Mouse (Mus musculus): ENCODE results near the gene Cacna1s.
A peak's percentile ranks its signal among the peaks of the same experiment; 100 is the strongest.

Gene Cacna1s

GRCm38 (mm10) chr1:136052547-136052946 is at the start of gene Cacna1s:
Gene Cacna1s, plus strand, starts transcription at chr1:136052750.
- no peak for DNase-seq

- DNase-seq = no peak
Observed at GRCm38 (mm10) chr1:136006292-136006748, 46.2 kb upstream of the Cacna1s start, which contains the start of gene Igfn1. Gene Igfn1, minus strand, starts transcription at chr1:136006342.

GRCm38 (mm10) chr1:136007211-136008158 is 45.1 kb upstream of the Cacna1s start, which contains the start of gene Tmem9:
Gene Tmem9, plus strand, starts transcription at chr1:136008150.
- peak; percentile 57 for DNase-seq

GRCm38 (mm10) chr1:136008159-136008533 is 44.4 kb upstream of the Cacna1s start:
- DNase-seq = no peak

DNA sequence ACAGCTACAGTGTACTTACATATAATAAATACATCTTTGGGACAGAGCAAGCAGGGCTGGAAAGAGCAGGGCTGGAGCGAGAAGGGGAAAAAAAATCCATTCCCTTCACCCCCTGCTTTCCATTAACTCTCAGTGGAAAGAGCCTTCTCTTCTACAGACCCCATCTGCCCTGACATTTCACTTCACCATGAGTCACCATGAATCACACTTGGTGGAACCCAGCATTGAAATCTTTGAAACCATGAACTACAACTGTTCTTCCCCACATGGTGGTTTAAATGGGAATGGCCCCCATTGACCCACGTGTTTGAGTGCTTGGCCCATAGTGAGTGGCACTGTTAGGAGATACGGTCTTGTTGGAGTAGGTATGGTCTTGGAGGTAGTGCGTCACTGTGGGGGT is 42.3 kb upstream of the Cacna1s start:
- DNase-seq = no peak

DNA sequence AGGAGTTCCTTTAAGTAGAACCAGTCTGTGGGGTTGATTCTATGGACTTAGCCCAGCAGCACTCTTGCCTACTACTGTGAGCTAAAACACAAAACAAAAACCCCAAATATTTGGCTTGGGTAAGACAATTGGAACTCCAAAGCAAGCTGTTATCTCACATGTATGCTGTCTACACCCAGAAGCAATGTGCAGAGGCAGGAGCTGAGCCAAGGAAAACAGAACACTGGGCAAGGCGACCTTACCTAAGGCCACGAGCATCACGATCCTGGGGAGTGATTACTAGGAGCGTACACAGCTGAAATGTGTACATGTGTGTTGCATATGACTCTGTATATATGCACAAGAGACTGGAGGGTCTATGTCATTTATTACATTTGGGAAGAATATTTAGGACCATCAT is 39.0 kb upstream of the Cacna1s start:
- DNase-seq = no peak

DNA sequence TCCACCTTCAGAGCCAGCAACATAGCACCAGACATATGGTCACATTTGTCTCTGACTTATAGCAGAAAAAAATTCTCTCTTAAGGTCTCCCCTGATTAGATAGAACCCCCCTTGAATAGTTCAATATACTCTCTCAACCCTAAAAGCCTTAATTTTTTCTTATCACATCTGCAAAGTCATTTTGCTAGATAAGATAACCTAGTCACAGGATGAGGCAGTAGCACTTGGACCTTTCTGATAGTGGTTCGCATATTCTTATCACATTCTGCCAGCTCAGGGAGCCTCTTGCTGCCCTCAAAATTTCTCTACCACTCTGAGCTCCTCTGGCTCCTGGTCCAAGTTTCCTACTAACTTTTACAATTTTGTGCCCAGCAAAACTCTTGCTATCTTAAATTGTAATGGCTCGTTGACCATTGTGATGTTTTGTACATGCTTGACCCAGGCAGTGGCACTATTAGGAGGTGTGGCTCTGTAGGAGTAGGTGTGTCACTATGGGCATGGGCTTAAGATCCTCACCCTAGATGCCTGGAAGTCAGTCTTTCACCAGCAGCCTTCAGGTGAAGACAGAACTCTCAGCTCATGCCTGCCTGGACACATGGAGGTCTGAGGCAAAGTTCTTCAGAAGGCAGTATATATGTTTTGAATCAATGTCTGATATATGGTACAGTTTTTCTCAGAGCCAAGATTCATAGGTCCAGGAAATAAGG is 37.6 kb upstream of the Cacna1s start:
- DNase-seq = no peak

DNA sequence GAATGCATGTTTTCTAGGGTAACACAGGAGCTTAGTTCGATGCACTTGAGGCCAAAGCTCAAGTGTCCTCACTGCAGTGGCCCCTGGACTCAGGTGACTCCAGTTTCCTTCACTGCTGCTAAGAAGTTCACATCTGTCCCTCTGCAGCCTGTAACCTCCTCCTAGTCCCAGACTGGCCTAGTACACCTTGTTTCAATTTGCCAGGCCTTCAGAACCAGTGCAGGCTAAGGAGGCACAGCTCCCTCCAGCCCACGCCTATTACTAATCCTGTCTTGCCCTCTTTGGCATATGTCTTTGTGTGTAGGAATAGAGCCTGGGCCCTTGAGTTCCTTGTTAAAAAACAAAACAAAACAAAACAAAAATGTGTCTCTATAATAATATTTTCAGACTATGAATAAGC is 35.2 kb upstream of the Cacna1s start:
- DNase-seq = no peak

- peak; percentile 97 for DNase-seq
Observed at GRCm38 (mm10) chr1:136017907-136018313, 34.6 kb upstream of the Cacna1s start.

- DNase-seq = no peak
Observed at GRCm38 (mm10) chr1:136018390-136019189, 34.0 kb upstream of the Cacna1s start.

- no peak for DNase-seq
Observed at GRCm38 (mm10) chr1:136030201-136030600, 22.3 kb upstream of the Cacna1s start.

DNA sequence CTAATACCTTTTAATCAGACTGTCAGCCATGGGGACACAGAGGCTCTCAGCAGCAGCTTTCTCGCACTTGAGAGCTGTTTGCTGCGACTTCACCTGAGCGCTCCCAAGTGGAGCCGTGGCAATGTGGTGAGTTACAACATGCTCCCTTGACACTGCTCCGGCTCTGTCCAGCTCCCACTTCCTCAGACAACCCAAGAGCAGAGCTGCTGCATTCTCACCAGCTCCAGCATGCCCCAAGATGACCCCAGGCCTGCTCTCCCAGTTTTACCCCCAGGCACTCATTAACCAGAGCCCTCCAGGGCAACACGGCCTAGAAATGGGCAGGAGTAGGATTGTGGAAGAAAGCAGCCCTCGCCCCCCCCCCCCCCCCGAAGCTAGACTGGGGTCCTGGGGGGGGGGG is 20.9 kb upstream of the Cacna1s start:
- DNase-seq = no peak

GRCm38 (mm10) chr1:136032961-136033360 is 19.6 kb upstream of the Cacna1s start:
- no peak for DNase-seq

- DNase-seq = peak; percentile 64
Observed at GRCm38 (mm10) chr1:136038746-136039538, 13.6 kb upstream of the Cacna1s start.

- no peak for DNase-seq
Observed at GRCm38 (mm10) chr1:136040452-136040851, 12.1 kb upstream of the Cacna1s start.

GRCm38 (mm10) chr1:136040874-136041273 is 11.7 kb upstream of the Cacna1s start:
- no peak for DNase-seq

DNA sequence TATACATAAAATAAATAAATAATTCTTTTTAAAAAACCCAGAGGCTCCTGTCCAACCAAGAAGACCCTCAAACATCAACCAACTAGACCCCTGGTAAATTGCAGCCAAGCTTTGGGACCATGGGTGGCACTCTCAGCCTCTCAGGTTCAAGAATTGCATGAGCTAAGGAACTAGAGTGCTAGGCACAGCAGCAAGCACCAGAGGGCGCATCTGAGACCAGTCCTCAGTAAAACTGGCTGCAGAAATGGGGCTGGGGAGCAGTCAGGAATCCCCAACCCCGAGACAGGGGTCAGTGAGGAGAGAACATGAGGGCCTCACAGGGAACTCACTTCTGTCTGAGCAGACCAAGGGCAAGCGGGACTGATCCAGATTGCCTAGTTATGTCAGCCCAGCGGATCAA is 6.8 kb upstream of the Cacna1s start:
- DNase-seq = peak; percentile 55

- no peak for DNase-seq
Observed at GRCm38 (mm10) chr1:136047432-136047831, 5.1 kb upstream of the Cacna1s start.

GRCm38 (mm10) chr1:136047894-136048293 is 4.7 kb upstream of the Cacna1s start:
- DNase-seq = no peak

- DNase-seq = peak; percentile 62
Observed at GRCm38 (mm10) chr1:136050312-136051012, 2.1 kb upstream of the Cacna1s start, which contains the start of gene Ascl5. Gene Ascl5, plus strand, starts transcription at chr1:136050804.

DNA sequence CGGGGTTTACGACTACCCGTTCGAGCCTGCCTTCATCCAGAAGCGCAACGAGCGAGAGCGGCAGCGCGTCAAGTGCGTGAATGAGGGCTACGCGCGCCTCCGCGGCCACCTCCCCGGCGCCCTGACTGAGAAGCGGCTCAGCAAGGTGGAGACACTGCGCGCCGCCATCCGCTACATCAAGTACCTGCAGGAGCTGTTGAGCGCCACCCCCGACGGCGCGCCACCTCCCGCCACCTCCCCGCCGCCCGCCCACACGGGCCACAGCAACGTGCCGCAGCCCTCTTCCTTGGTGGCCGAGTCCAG is 1.6 kb upstream of the Cacna1s start:
- peak; percentile 60 for DNase-seq

All from right cerebral cortex, adult 18-20 months (tissue).